Mouse (Mus musculus) spleen, postnatal 4 days (tissue): ENCODE data around the gene Rnasel.
A peak's percentile ranks its signal among the peaks of the same experiment; 100 is the strongest.

Experiments used
- DNase-seq, 2 experiments: peaks; one replicate each; pipeline ENCODE4 v3.0.0; 2022; ENCODE audit warnings: low spot score in 2 of 2

The Rnasel gene

GRCm38 (mm10) chr1:153769998-153770775 lies 21.0 kb downstream of the Rnasel start:
- DNase-seq: no peak

- no peak for DNase-seq
Measured at GRCm38 (mm10) chr1:153770776-153771167, 21.5 kb downstream of the Rnasel start.

- no peak for DNase-seq
Measured at GRCm38 (mm10) chr1:153775174-153775573, 25.9 kb downstream of the Rnasel start.

GRCm38 (mm10) chr1:153776257-153776656 lies 27.0 kb downstream of the Rnasel start:
- no peak for DNase-seq

- no peak for DNase-seq
Measured at GRCm38 (mm10) chr1:153778205-153778604, 29.0 kb downstream of the Rnasel start.

- DNase-seq: no peak
Measured at GRCm38 (mm10) chr1:153783339-153783738, 34.1 kb downstream of the Rnasel start.

- DNase-seq: no peak
Measured at GRCm38 (mm10) chr1:153785608-153786007, 36.4 kb downstream of the Rnasel start.

- no peak for DNase-seq
Measured at GRCm38 (mm10) chr1:153790708-153791107, 41.5 kb downstream of the Rnasel start.

- DNase-seq: no peak
Measured at GRCm38 (mm10) chr1:153794241-153794640, 45.0 kb downstream of the Rnasel start.

- DNase-seq: no peak
Measured at GRCm38 (mm10) chr1:153802691-153803090, 53.5 kb downstream of the Rnasel start.

- peak in 1 of 2 experiments; percentile 14 for DNase-seq
Measured at GRCm38 (mm10) chr1:153803530-153803929, 54.3 kb downstream of the Rnasel start.

- peak; percentile 38 to 73 for DNase-seq
Measured at GRCm38 (mm10) chr1:153807390-153807993, 58.3 kb downstream of the Rnasel start.
